Mouse (Mus musculus) midbrain, embryonic 13.5 days (tissue): ENCODE measurements at regions not wholly inside any gene's neighbourhood (a gene's known extent, or its start where the extent isn't known, plus 50 kb on each side); places are given as distances from the start of the nearest gene placed in this dataset.
A peak's percentile ranks its signal among the peaks of the same experiment; 100 is the strongest.

Experiments used
- ATAC-seq: fragments of 200-750 bp; cut with Nextera tagmentation; 2 replicates; pipeline ENCODE4 v1.8.0; 2017; ENCODE audit warnings: mild to moderate bottlenecking, moderate TSS enrichment, moderate library complexity
- H3K27ac ChIP-seq: fragments of 300-500 bp; sonication (generic); 2 replicates; pipeline ENCODE4 v1.5.1; 2015; ENCODE audit warnings: inconsistent platforms, mild to moderate bottlenecking, moderate library complexity
- H3K27me3 ChIP-seq: fragments of 300-500 bp; sonication (generic); 2 replicates; pipeline ENCODE4 v1.6.1; 2015; ENCODE audit warnings: mild to moderate bottlenecking, inconsistent platforms
- H3K36me3 ChIP-seq: fragments of 300-500 bp; sonication (generic); 2 replicates; pipeline ENCODE4 v1.6.1; 2015; ENCODE audit warnings: mild to moderate bottlenecking, inconsistent platforms
- H3K4me1 ChIP-seq: fragments of 300-500 bp; sonication (generic); replicated peaks from 2 replicates; pipeline ENCODE4 v1.6.1; 2015; ENCODE audit warnings: inconsistent platforms
- H3K4me2 ChIP-seq: fragments of 300-500 bp; sonication (generic); replicated peaks from 2 replicates; pipeline ENCODE4 v1.6.1; 2015; ENCODE audit warnings: moderate library complexity, mild to moderate bottlenecking, inconsistent platforms
- H3K4me3 ChIP-seq: fragments of 300-500 bp; sonication (generic); replicated peaks from 2 replicates; pipeline ENCODE4 v1.5.1; 2015; ENCODE audit warnings: mild to moderate bottlenecking, inconsistent platforms
- H3K9ac ChIP-seq: fragments of 300-500 bp; sonication (generic); replicated peaks from 2 replicates; pipeline ENCODE4 v1.6.1; 2015; ENCODE audit warnings: mild to moderate bottlenecking, inconsistent platforms
- H3K9me3 ChIP-seq: fragments of 300-500 bp; sonication (generic); 2 replicates; pipeline ENCODE4 v1.6.1; 2016; ENCODE audit warnings: mild to moderate bottlenecking, inconsistent platforms
- WGBS: fragments of 180-500 bp; shearing (Covaris S2); methylation state at CpG from one replicate; pipeline ENCODE4 v1.1.7; 2015; 5-methylcytosine and 5-hydroxymethylcytosine counted together

DNA sequence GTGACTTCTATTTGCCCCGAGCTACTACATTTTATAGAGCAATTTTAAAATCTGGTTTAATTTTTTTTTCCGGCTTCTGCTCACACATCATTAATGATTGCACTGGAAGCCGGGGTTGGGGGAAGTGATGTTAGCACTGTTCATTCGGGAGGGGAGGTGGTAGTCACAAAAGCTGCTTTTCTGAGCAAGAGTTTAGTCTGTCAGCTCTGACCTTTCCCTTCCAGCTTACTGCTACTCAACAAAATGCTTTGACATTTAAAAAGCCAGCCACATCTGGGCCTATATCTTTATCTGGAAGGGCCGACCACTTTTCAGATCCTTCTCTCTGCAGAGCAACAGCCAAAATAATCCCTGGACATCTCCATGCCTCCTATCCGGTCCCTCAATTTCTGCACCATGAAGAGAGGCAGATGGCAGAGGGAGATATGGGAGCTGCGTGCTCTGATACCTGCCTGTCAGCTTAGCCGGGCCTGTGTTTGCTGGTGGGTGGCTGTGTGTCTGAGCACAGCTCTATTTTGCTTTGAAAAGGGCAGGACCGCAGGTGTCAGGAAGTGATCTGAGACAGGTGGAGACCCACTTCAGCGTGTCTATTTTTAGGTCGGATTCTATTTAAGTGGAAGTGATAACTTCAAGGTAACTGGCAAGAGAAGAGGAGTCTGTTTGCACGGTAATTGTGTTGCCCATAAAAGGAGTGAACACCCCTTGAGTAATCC lies 63.1 kb downstream of the Kcnf1 start:
- Histone ChIP-seq H3K27ac (no peak overlapping the region), H3K4me3 (no peak overlapping the region), H3K9me3 (no peaks in the 10 kb centered on the region), H3K9ac (no peak overlapping the region), H3K4me2 (no peak overlapping the region), H3K27me3 (no peaks in the 10 kb centered on the region), H3K4me1 (no peaks in the 10 kb centered on the region), H3K36me3 (no peaks in the 10 kb centered on the region)
- no peak for ATAC-seq
- WGBS = 77% methylated on average over 12 of the region's 12 CpGs

DNA sequence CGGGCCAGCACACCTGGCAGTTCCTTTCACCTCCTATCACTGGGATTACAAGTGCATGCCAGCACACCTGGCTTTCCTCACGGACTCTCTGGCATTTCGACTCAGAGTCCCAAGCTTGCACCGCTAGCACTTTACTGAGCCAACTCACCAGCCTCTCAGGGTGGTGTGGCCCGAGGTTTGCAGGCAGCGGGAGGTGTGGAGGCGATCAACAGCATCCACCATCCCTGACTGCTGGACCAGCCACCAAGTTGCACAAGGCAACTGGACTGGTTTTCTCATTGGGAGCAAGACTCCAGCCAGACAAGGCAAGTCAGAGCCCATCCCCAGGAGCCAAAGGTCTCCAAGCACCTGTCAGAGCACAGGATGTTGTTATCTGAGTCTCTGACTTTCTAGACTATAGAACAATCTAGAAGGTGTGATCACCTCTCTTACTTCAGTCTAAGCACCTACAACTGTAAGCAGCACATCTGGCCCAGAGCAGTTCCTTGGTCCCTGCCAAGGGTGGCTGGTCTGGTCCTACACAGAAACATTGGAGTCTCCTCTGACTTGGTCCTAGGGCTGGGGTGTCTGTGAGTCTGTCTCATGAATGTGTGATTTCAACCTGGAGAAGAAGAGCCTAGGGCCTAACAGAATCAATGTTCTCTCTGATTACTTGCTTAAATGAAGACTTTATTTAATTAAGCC lies 63.8 kb downstream of the Kcnf1 start:
- no peak overlapping the region for H3K4me2 ChIP-seq
- WGBS = 88% methylated on average over 7 of the region's 7 CpGs
- no peaks in the 10 kb centered on the region for H3K9me3 ChIP-seq
- H3K4me3 ChIP-seq = no peak overlapping the region
- no peak overlapping the region for H3K9ac ChIP-seq
- H3K4me1 ChIP-seq = no peaks in the 10 kb centered on the region
- no peak for ATAC-seq
- no peak overlapping the region for H3K27ac ChIP-seq
- H3K27me3 ChIP-seq = no peaks in the 10 kb centered on the region
- no peaks in the 10 kb centered on the region for H3K36me3 ChIP-seq

- Histone ChIP-seq H3K27me3 (no peaks in the 10 kb centered on the region), H3K36me3 (no peaks in the 10 kb centered on the region), H3K4me1 (no peaks in the 10 kb centered on the region), H3K4me3 (no peak overlapping the region), H3K27ac (no peak overlapping the region), H3K9ac (no peak overlapping the region), H3K9me3 (no peaks in the 10 kb centered on the region), H3K4me2 (no peak overlapping the region)
- 91% methylated on average over 1 of the region's 1 CpGs for WGBS
- no peak for ATAC-seq
Observed at GRCm38 (mm10) chr12:17106220-17106619, 70.5 kb downstream of the Kcnf1 start.

DNA sequence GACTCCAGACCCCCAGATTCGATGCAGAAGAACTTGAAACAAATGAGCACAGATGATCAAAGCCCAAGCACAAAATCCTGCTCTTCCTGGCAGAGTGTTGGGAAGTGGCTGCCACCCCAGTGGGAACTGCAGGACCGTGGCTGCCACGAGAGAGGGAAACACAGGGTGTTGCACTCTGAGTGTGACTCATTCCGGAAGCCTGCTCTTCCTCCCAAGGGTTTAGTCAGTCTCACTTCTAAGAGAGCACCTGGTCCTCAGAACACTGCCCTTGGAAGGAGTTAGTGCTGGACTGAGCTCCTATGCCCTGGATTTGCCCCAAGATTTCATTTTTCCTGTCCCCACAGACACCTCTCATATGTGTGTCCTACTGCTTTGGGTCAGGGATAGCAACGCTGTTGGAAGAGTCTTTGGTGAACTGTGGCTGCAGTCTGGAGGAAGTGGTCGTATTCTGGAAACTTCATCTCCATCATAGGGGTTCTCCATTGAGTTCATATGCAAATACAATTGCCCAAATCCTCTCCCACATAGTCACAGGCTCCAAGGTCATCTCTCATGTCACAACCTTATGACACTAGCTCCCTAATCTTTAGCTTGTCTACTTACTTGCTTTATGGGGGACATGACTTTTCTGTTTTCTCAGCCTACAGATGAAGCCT lies 71.5 kb downstream of the Kcnf1 start:
- H3K27ac ChIP-seq = no peak overlapping the region
- no peak overlapping the region for H3K9ac ChIP-seq
- no peak overlapping the region for H3K4me2 ChIP-seq
- H3K27me3 ChIP-seq = no peaks in the 10 kb centered on the region
- H3K9me3 ChIP-seq = no peaks in the 10 kb centered on the region
- 84% methylated on average over 6 of the region's 6 CpGs for WGBS
- no peaks in the 10 kb centered on the region for H3K36me3 ChIP-seq
- H3K4me1 ChIP-seq = no peaks in the 10 kb centered on the region
- no peak for ATAC-seq
- H3K4me3 ChIP-seq = no peak overlapping the region

GRCm38 (mm10) chr12:17101842-17102241 lies 74.8 kb downstream of the Kcnf1 start:
- 93% methylated on average over 3 of the region's 3 CpGs for WGBS
- Histone ChIP-seq H3K36me3 (no peaks in the 10 kb centered on the region), H3K9me3 (no peaks in the 10 kb centered on the region), H3K27ac (no peak overlapping the region), H3K4me3 (no peak overlapping the region), H3K27me3 (no peaks in the 10 kb centered on the region), H3K4me2 (no peak overlapping the region), H3K4me1 (peaks cover 15% of the 10 kb centered on the region), H3K9ac (no peak overlapping the region)
- no peak for ATAC-seq

DNA sequence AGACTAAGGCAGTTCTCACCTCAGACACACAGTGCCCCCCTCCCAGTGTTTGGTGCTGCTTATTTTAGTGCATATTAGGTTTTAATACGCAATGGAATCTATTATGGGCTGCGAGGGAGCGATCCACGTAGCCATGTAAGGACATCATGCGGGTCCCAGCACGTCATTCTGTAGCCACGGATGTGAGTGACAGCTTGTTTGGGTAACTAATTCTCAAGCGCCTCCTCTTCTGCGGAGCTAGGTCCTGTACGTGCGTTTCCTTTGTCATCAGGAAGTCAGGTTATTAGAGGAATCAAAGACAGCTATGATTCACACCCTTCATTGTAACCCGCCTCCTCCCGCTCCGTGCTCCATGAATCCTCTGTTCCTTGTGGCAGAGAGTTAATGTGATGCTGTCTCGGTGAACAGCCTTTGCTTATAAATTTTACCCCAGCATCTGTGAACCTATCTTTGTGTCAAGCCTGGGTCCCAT lies 78.9 kb downstream of the Kcnf1 start:
- 52% methylated on average over 15 of the region's 15 CpGs for WGBS
- no peaks in the 10 kb centered on the region for H3K9me3 ChIP-seq

GRCm38 (mm10) chr12:17094758-17095157 lies 81.9 kb downstream of the Kcnf1 start:
- ATAC-seq = no peak
- Histone ChIP-seq H3K4me1 (peaks cover 33% of the 10 kb centered on the region), H3K9ac (no peak overlapping the region), H3K27me3 (no peaks in the 10 kb centered on the region), H3K27ac (0 out of 2 replicates have a peak overlapping the region, but pooled peaks have one; percentile 5), H3K4me2 (no peak overlapping the region), H3K9me3 (no peaks in the 10 kb centered on the region), H3K36me3 (no peaks in the 10 kb centered on the region), H3K4me3 (no peak overlapping the region)
- 92% methylated on average over 4 of the region's 4 CpGs for WGBS

More for the DNA sequence above, 78.9 kb downstream of the Kcnf1 start:
- H3K27me3 ChIP-seq = no peaks in the 10 kb centered on the region
- no peaks in the 10 kb centered on the region for H3K36me3 ChIP-seq
- peak; percentile 59 for ATAC-seq
- peak overlapping the region; percentile 51 for H3K27ac ChIP-seq
- no peak overlapping the region for H3K4me3 ChIP-seq
- peak overlapping the region; percentile 17 for H3K4me2 ChIP-seq
- peaks cover 22% of the 10 kb centered on the region for H3K4me1 ChIP-seq
- H3K9ac ChIP-seq = no peak overlapping the region

GRCm38 (mm10) chr12:17093772-17094171 lies 82.2 kb upstream of the 2410004P03Rik start:
- Histone ChIP-seq H3K9me3 (no peaks in the 10 kb centered on the region), H3K9ac (no peak overlapping the region), H3K27me3 (no peaks in the 10 kb centered on the region), H3K4me1 (peaks cover 33% of the 10 kb centered on the region), H3K4me3 (no peak overlapping the region), H3K27ac (no peak overlapping the region), H3K36me3 (no peaks in the 10 kb centered on the region), H3K4me2 (no peak overlapping the region)
- no peak for ATAC-seq
- WGBS = 51% methylated on average over 3 of the region's 3 CpGs

DNA sequence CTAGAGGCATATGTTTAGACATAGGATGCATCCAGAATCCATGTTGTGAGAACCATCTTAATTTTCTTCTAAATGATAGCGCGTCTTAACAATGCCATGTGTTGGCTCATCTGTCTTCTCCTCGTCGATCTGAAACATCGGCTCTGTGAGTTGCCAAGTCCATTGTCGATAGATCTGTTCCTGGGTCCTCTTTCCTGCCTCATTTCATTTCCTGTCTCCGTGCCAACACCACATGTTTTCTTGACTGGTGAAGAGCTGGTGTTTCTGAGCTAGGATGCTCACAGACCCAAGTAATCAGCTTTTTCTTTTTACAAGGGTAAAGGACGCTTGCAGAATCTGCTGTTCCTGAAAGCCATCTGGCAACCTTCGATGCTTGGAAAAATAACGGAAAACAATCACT lies 79.5 kb upstream of the 2410004P03Rik start:
- Histone ChIP-seq H3K27ac (no peak overlapping the region), H3K4me3 (no peak overlapping the region), H3K27me3 (no peaks in the 10 kb centered on the region), H3K4me2 (no peak overlapping the region), H3K36me3 (no peaks in the 10 kb centered on the region), H3K4me1 (peaks cover 18% of the 10 kb centered on the region), H3K9me3 (no peaks in the 10 kb centered on the region), H3K9ac (no peak overlapping the region)
- WGBS = 70% methylated on average over 10 of the region's 10 CpGs
- no peak for ATAC-seq

- no peak overlapping the region for H3K4me3 ChIP-seq
- peak; percentile 62 for ATAC-seq
- H3K36me3 ChIP-seq = no peaks in the 10 kb centered on the region
- H3K9ac ChIP-seq = no peak overlapping the region
- H3K27me3 ChIP-seq = no peaks in the 10 kb centered on the region
- H3K4me1 ChIP-seq = peaks cover 18% of the 10 kb centered on the region
- H3K4me2 ChIP-seq = no peak overlapping the region
- peak overlapping the region; percentile 22; the same call in 1 of the 2 replicates for H3K27ac ChIP-seq
- no peaks in the 10 kb centered on the region for H3K9me3 ChIP-seq
- 52% methylated on average over 7 of the region's 7 CpGs for WGBS
Observed at GRCm38 (mm10) chr12:17089710-17090339, 78.3 kb upstream of the 2410004P03Rik start.

- Histone ChIP-seq H3K27ac (no peak overlapping the region), H3K9ac (no peak overlapping the region), H3K36me3 (no peaks in the 10 kb centered on the region), H3K4me2 (no peak overlapping the region), H3K9me3 (no peaks in the 10 kb centered on the region), H3K27me3 (no peaks in the 10 kb centered on the region), H3K4me1 (peaks cover 9% of the 10 kb centered on the region), H3K4me3 (no peak overlapping the region)
- no peak for ATAC-seq
- WGBS = 33% methylated on average over 3 of the region's 3 CpGs
Observed at GRCm38 (mm10) chr12:17087388-17087787, 75.9 kb upstream of the 2410004P03Rik start.

DNA sequence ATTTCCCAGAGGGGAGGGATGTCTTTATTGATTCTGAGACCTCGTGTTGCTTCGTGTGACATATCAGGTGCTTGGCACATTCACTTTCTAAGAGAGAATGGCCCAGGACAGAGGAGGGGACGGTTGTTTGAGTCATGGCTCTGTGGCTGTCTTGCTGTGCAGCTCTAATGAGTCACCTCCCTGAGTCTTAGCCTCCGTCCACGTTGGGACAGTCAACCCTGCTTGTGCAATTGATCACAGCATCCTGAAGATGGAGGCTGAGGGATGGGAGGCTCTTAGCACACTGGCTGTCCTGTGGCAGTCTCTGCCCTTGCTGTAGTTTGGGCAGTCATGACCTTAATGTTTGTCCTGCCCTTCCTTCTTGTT lies 73.7 kb upstream of the 2410004P03Rik start:
- no peak overlapping the region for H3K9ac ChIP-seq
- 75% methylated on average over 5 of the region's 5 CpGs for WGBS
- H3K4me1 ChIP-seq = peaks cover 3% of the 10 kb centered on the region
- H3K4me3 ChIP-seq = no peak overlapping the region
- no peaks in the 10 kb centered on the region for H3K36me3 ChIP-seq
- H3K9me3 ChIP-seq = no peaks in the 10 kb centered on the region
- no peak for ATAC-seq
- H3K27ac ChIP-seq = no peak overlapping the region
- H3K4me2 ChIP-seq = no peak overlapping the region
- H3K27me3 ChIP-seq = no peaks in the 10 kb centered on the region
